Mouse (Mus musculus) naive thymus-derived CD4-positive, alpha-beta T cell, adult 2 months (primary cell): Measurements from ENCODE around the gene Dock4.

Experiments used
- DNase-seq: peaks from one replicate; pipeline ENCODE4 v3.0.0-alpha.2; 2011; ENCODE audit warnings: low read depth

Dock4 gene

DNA sequence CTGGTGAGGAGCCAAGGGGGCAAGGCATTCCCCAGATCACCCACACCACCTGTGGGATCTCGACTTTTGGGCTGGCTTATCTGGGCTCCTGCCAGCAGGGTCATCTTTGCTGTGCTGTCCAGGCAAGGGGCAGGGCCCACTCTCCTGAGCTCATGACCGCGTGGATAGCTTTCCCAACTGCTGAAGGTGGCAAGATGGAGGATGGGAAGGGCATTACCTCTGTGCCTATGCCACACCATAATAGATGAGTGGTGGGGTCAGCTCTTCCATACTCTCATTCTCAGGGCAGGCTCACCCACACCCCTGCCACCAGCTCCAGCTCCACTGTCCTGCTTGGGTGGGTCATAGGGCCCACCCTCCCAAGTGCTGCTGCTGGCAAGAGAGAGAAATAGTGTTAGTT is 439.2 kb downstream of the Dock4 start:
- DNase-seq, result no peak

DNA sequence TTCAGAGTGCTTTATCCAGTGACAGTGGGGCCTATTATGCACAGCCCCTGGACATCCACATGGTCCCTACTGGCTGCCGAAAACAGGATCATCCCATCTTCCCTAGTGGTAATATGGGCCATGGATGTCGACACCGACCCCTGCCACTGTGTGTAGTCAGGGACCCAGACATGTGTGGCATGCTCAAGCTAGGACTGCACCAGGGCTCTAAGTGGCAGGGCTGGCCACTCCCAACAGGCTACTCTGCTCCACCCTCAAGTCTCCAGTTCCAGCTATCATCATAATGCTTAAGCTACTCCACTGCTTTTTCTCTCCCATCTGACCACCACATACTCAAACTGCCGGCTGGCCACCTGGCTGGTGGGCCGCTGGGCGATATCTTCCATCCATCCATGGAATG is 439.6 kb downstream of the Dock4 start:
- DNase-seq, result no peak

- DNase-seq, result no peak
These were observed 441.7 kb downstream of the Dock4 start for GRCm38 (mm10) chr12:40887496-40887895.

GRCm38 (mm10) chr12:40888261-40888791 is 442.6 kb downstream of the Dock4 start:
- no peak for DNase-seq

- DNase-seq, result no peak
These were observed 443.1 kb downstream of the Dock4 start for GRCm38 (mm10) chr12:40888829-40889228.

DNA sequence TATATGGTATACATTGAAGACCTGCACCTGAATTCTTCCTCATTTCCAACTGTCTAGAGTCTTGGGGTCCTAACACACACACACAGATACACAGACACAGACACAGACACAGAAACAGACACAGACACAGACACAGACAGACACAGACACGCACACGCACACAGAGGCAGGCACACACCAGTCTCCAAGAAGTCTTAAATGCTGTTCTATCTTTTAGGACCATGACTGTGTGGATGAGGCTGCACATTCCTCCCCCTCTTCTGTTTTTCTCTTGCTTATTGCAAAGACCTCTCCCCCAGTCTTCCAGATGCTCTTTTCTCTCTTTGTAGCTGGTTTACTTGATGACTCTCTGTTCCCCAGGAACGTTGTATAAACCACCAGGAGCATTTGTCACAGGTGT is 443.8 kb downstream of the Dock4 start:
- no peak for DNase-seq

DNA sequence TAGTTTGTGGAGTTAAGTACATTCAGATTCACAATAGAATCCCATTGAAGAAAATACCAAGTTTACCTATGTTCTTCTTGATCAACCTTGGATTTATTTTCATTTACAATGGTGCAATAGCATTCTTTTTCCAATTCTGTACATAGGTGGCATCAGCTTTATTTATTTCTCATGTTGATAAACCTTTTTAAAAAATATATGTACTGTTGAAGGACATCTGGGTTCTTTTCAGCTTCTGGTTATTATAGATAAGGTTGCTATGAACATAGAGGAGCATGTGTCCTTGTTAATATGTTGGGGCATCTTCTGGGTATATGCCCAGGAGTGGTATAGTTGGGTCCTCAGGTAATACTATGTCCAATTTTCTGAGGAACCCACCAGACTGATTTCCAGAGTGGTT is 445.4 kb downstream of the Dock4 start:
- DNase-seq, result no peak

DNA sequence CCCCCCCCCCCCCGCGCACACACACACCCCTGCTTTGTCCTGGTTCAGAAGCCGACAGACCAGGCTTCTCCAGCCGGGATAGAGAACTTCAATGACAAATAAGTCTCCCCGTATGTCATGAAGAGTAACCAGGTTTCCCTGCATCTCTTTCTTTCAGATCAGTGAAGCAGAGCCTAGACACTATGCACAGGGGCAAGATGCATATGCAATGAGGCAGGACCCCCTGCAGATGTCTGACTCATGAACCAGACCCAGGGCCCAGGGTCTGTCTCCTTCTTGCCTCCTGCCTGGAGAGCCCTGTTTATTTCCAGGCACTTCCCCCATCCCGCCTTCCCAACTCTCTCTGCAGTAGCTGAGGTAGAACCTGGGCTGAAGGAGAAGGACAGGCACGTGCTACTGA is 448.0 kb downstream of the Dock4 start:
- DNase-seq, result no peak

- no peak for DNase-seq
These were observed 448.9 kb downstream of the Dock4 start for GRCm38 (mm10) chr12:40894695-40895094.
